Mouse (Mus musculus) CH12.LX (cell line): ENCODE data around the gene Fkbp9. TPM values are rescaled to one million over a fixed set of nuclear protein-coding genes. Genes with fewer than 3 reads are reported as not detected.

Experiments
- DNase-seq: peaks from one replicate; pipeline ENCODE4 v3.0.0-alpha.2; 2013; ENCODE audit errors: extremely low read depth
- H3K27ac ChIP-seq: 2 replicates; pipeline ENCODE4 v1.5.1; 2012; ENCODE audit warnings: low read depth, mild to moderate bottlenecking, control low read depth, moderate library complexity; ENCODE audit not compliant: insufficient read depth
- H3K27me3 ChIP-seq: replicated peaks from 2 replicates; pipeline ENCODE3; 2012; ENCODE audit warnings: inconsistent platforms
- H3K36me3 ChIP-seq, 2 experiments: replicated peaks in 1 of 2; 2 replicates each; pipeline versions ENCODE3 to v1.6.1; 2012; ENCODE audit warnings: inconsistent platforms in 1 of 2, low read length in 1 of 2, mild to moderate bottlenecking in 1 of 2, mixed read lengths in 1 of 2, moderate library complexity in 1 of 2; ENCODE audit not compliant: control insufficient read depth in 1 of 2, insufficient read depth in 1 of 2
- H3K4me1 ChIP-seq, 2 experiments: 2 replicates each; pipeline ENCODE4 v1.6.1; 2012; ENCODE audit warnings: inconsistent platforms in 1 of 2, moderate library complexity in 1 of 2; ENCODE audit not compliant: insufficient read depth in 2 of 2, control insufficient read depth in 1 of 2
- H3K4me2 ChIP-seq: 2 replicates; pipeline ENCODE4 v1.6.1; 2012; ENCODE audit warnings: low read depth, mild to moderate bottlenecking, control low read depth; ENCODE audit not compliant: poor library complexity, insufficient read depth, severe bottlenecking
- H3K4me3 ChIP-seq, 3 experiments: fragments of 150-350 bp in 1 of 3; sonication (generic) in 1 of 3; replicated peaks in 1 of 3; 2 replicates each; pipeline versions ENCODE3 to v1.5.1; 2011 to 2012; ENCODE audit warnings: low read depth in 2 of 3, low read length in 2 of 3, mild to moderate bottlenecking in 2 of 3, moderate library complexity in 2 of 3, control low read depth in 1 of 3, improper control_type of control experiment in 1 of 3, inconsistent platforms in 1 of 3, mixed read lengths in 1 of 3; ENCODE audit not compliant: poor library complexity in 1 of 3
- H3K79me2 ChIP-seq: replicated peaks from 2 replicates; pipeline ENCODE4 v1.6.1; 2012; ENCODE audit warnings: mild to moderate bottlenecking, moderate library complexity; ENCODE audit not compliant: control insufficient read depth, poor library complexity, insufficient read depth, severe bottlenecking; ENCODE audit errors: extremely low read depth
- H3K9ac ChIP-seq: 2 replicates; pipeline ENCODE4 v1.6.1; 2012; ENCODE audit warnings: low read depth, mild to moderate bottlenecking, control low read depth, moderate library complexity; ENCODE audit not compliant: insufficient read depth
- H3K9me3 ChIP-seq: replicated peaks from 2 replicates; pipeline ENCODE3; 2012; ENCODE audit warnings: low read length, inconsistent platforms, mixed read lengths
- BHLHE40 ChIP-seq: IDR thresholded peaks from 2 replicates; pipeline ENCODE4 v1.6.1; 2011; ENCODE audit warnings: mild to moderate bottlenecking, low read depth, low read length, improper control_type of control experiment
- CHD1 ChIP-seq: IDR thresholded peaks from 2 replicates; pipeline ENCODE4 v1.6.1; 2012; ENCODE audit warnings: low read depth, low read length, improper control_type of control experiment, inconsistent platforms
- CHD2 ChIP-seq: IDR thresholded peaks from 2 replicates; pipeline ENCODE4 v1.6.1; 2011; ENCODE audit warnings: low read length, improper control_type of control experiment
- CTCF ChIP-seq, 2 experiments: IDR thresholded peaks in 1 of 2; conservative IDR thresholded peaks in 1 of 2; 2 replicates each; pipeline ENCODE4 v1.5.1; 2011 to 2012; ENCODE audit warnings: low read depth in 2 of 2, low read length in 2 of 2, improper control_type of control experiment in 1 of 2, inconsistent platforms in 1 of 2, mild to moderate bottlenecking in 1 of 2, moderate library complexity in 1 of 2
- EP300 ChIP-seq: IDR thresholded peaks from 2 replicates; pipeline ENCODE4 v1.6.1; 2011; ENCODE audit warnings: low read length, improper control_type of control experiment
- ETS1 ChIP-seq: conservative IDR thresholded peaks from 2 replicates; pipeline ENCODE4 v1.6.1; 2012; ENCODE audit warnings: low read depth, mild to moderate bottlenecking, inconsistent platforms, low read length, improper control_type of control experiment, moderate library complexity
- GABPA ChIP-seq: IDR thresholded peaks from 2 replicates; pipeline ENCODE4 v1.6.1; 2012; ENCODE audit warnings: low read depth, low read length, improper control_type of control experiment, inconsistent platforms; ENCODE audit not compliant: insufficient replicate concordance
- HCFC1 ChIP-seq: IDR thresholded peaks from 2 replicates; pipeline ENCODE4 v1.6.1; 2012; ENCODE audit warnings: low read depth, mild to moderate bottlenecking, inconsistent platforms, low read length, improper control_type of control experiment
- JUND ChIP-seq: conservative IDR thresholded peaks from 2 replicates; pipeline ENCODE4 v1.6.1; 2011; ENCODE audit warnings: low read depth, low read length, improper control_type of control experiment
- MAFK ChIP-seq: IDR thresholded peaks from 2 replicates; pipeline ENCODE4 v1.6.1; 2011; ENCODE audit warnings: low read length, improper control_type of control experiment; ENCODE audit not compliant: insufficient replicate concordance
- MAX ChIP-seq: IDR thresholded peaks from 2 replicates; pipeline ENCODE4 v1.6.1; 2011; ENCODE audit warnings: low read length, improper control_type of control experiment
- MAZ ChIP-seq: IDR thresholded peaks from 2 replicates; pipeline ENCODE4 v1.6.1; 2012; ENCODE audit warnings: low read depth, mild to moderate bottlenecking, inconsistent platforms, low read length, improper control_type of control experiment, moderate library complexity
- MEF2A ChIP-seq: IDR thresholded peaks from 2 replicates; pipeline ENCODE4 v1.6.1; 2014; ENCODE audit warnings: low read depth, mild to moderate bottlenecking, inconsistent platforms, low read length, improper control_type of control experiment, borderline replicate concordance
- NELFE ChIP-seq: IDR thresholded peaks from 2 replicates; pipeline ENCODE4 v1.6.1; 2011; ENCODE audit warnings: low read depth, low read length, improper control_type of control experiment
- NRF1 ChIP-seq: IDR thresholded peaks from 2 replicates; pipeline ENCODE4 v1.6.1; 2014; ENCODE audit warnings: low read depth, mild to moderate bottlenecking, inconsistent platforms, low read length, improper control_type of control experiment, moderate library complexity
- PAX5 ChIP-seq: IDR thresholded peaks from 2 replicates; pipeline ENCODE4 v1.6.1; 2012; ENCODE audit warnings: low read length, inconsistent platforms, mixed read lengths
- RAD21 ChIP-seq: IDR thresholded peaks from 2 replicates; pipeline ENCODE4 v1.6.1; 2011; ENCODE audit warnings: low read depth, mild to moderate bottlenecking, low read length, improper control_type of control experiment, moderate library complexity
- RCOR1 ChIP-seq: conservative IDR thresholded peaks from 2 replicates; pipeline ENCODE4 v1.6.1; 2012; ENCODE audit warnings: low read depth, mild to moderate bottlenecking, inconsistent platforms, low read length, improper control_type of control experiment
- SIN3A ChIP-seq: IDR thresholded peaks from 2 replicates; pipeline ENCODE4 v1.6.1; 2012; ENCODE audit warnings: low read length, improper control_type of control experiment, inconsistent platforms
- SMC3 ChIP-seq: IDR thresholded peaks from 2 replicates; pipeline ENCODE4 v1.6.1; 2011; ENCODE audit warnings: low read depth, low read length, improper control_type of control experiment
- ZC3H11A ChIP-seq: IDR thresholded peaks from 2 replicates; pipeline ENCODE4 v1.6.1; 2012; ENCODE audit warnings: low read depth, mild to moderate bottlenecking, inconsistent platforms, low read length, improper control_type of control experiment
- ZMIZ1 ChIP-seq: IDR thresholded peaks from 2 replicates; pipeline ENCODE4 v1.6.1; 2012; ENCODE audit warnings: low read depth, mild to moderate bottlenecking, inconsistent platforms, low read length, improper control_type of control experiment
- dilution Hi-C: fragments of 300-500 bp; cut with MboI; formaldehyde crosslinking; loops from 2 replicates; pipeline ENCODE4 v1.14.3; 2020; ENCODE audit warnings: low sequenced_read_pairs; ENCODE audit not compliant: extremely low pct_unique_long_range_greater_than_20kb, extremely low pct_ligation_motif_present
- in situ Hi-C: fragments of 300-500 bp; cut with MboI; formaldehyde crosslinking; loops from 3 replicates; pipeline ENCODE4 v1.14.3; 2019; ENCODE audit warnings: low sequenced_read_pairs, low pct_ligation_motif_present, low pct_unique_long_range_greater_than_20kb, mixed read lengths
- polyA plus RNA-seq: library from polyadenylated mRNA; unstranded; fragments of >175 nt; gene quantifications from 2 replicates; pipeline ENCODE4 v1.2.1, GENCODE M21; 2012; ENCODE audit warnings: low read depth; ENCODE audit not compliant: insufficient read length
- total RNA-seq, 2 experiments: library from RNA; depleted of rRNA; stranded (reverse); fragments of 300-350 nt in 1 of 2; fragments of >200 nt in 1 of 2; gene quantifications; 2 replicates each; pipeline ENCODE4 v1.2.3; 2012 to 2014

Gene Fkbp9
- total and polyA plus RNA-seq, 3 experiments: 0.07 to 1.7 TPM; not detected in 1

GRCm38 (mm10) chr6:56844365-56844764, 12.5 kb downstream of the Fkbp9 start:
- Histone ChIP-seq H3K27me3 (no peaks in the 10 kb centered on the region), H3K4me3 (no peak overlapping the region), H3K4me2 (no peak overlapping the region), H3K79me2 (no peaks in the 10 kb centered on the region), H3K9ac (no peak overlapping the region), H3K27ac (no peak overlapping the region), H3K9me3 (no peaks in the 10 kb centered on the region), H3K4me1 (no peaks in the 10 kb centered on the region), H3K36me3 (no peaks in the 10 kb centered on the region)
- dilution Hi-C loops (no loop called here), in situ Hi-C loops (loop anchor here (25.0 kb wide), 1 partner anchor 268 kb away; the partner anchor contains the start of gene Vmn1r10)
- DNase-seq: no peak
- TF ChIP-seq MEF2A: no peak

- Histone ChIP-seq H3K4me3 (no peak overlapping the region), H3K4me1 (no peaks in the 10 kb centered on the region), H3K27ac (no peak overlapping the region), H3K9me3 (no peaks in the 10 kb centered on the region), H3K4me2 (no peak overlapping the region), H3K36me3 (no peaks in the 10 kb centered on the region), H3K27me3 (no peaks in the 10 kb centered on the region), H3K79me2 (no peaks in the 10 kb centered on the region), H3K9ac (no peak overlapping the region)
- DNase-seq: no peak
- in situ Hi-C loops (loop anchor here (25.0 kb wide), 1 partner anchor 263 kb away; the partner anchor contains the start of gene Vmn1r10), dilution Hi-C loops (no loop called here)
- TF ChIP-seq NELFE (no peak), MAFK (no peak), RCOR1 (no peak), BHLHE40 (no peak), ZC3H11A (no peak), HCFC1 (no peak), CHD1 (no peak), MAZ (no peak), CHD2 (no peak), JUND (no peak), NRF1 (no peak), SIN3A (no peak), EP300 (no peak)
Measured at GRCm38 (mm10) chr6:56848974-56849373, 17.1 kb downstream of the Fkbp9 start.

- in situ Hi-C loops (no loop called here), dilution Hi-C loops (no loop called here)
- no peak overlapping the region for H3K4me2 ChIP-seq
- H3K9me3 ChIP-seq: no peaks in the 10 kb centered on the region
- H3K79me2 ChIP-seq: no peaks in the 10 kb centered on the region
- no peaks in the 10 kb centered on the region for H3K4me1 ChIP-seq
- H3K27ac ChIP-seq: no peak overlapping the region
- TF ChIP-seq CTCF (conservative IDR thresholded peaks at IDR 0.05 in 1 of 2, IDR thresholded peaks at IDR 0.05 in 1 of 2; ENCODE audit: low read depth in 2 of 2, low read length in 2 of 2) (peak in 1 of 2 experiments; percentile 51; a peak in 2 of 4 replicates), SMC3 (peak; percentile 59), RAD21 (peak; percentile 45), EP300 (no peak), PAX5 (no peak), MAX (no peak), ETS1 (no peak), SIN3A (no peak), ZMIZ1 (no peak), GABPA (no peak), NELFE (no peak)
- no peak for DNase-seq
- H3K36me3 ChIP-seq: no peaks in the 10 kb centered on the region
- H3K9ac ChIP-seq: no peak overlapping the region
- no peaks in the 10 kb centered on the region for H3K27me3 ChIP-seq
- no peak overlapping the region for H3K4me3 ChIP-seq
Measured at GRCm38 (mm10) chr6:56850315-56850714, 18.5 kb downstream of the Fkbp9 start.
